Mouse (Mus musculus) embryonic facial prominence, embryonic 12.5 days (tissue): ENCODE data around the gene Ergic3. TPM values are rescaled to one million over a fixed set of nuclear protein-coding genes. Genes with fewer than 3 reads are reported as not detected.
A peak's percentile ranks its signal among the peaks of the same experiment; 100 is the strongest.

Experiments
- ATAC-seq: fragments of 200-750 bp; cut with Nextera tagmentation; 2 replicates; pipeline ENCODE4 v1.8.0; 2017; ENCODE audit not compliant: insufficient number of reproducible peaks, insufficient read depth, low FRiP score, low TSS enrichment
- H3K27ac ChIP-seq: fragments of 300-500 bp; sonication (generic); 2 replicates; pipeline ENCODE4 v1.5.1; 2016; ENCODE audit warnings: mild to moderate bottlenecking
- H3K27me3 ChIP-seq: fragments of 300-500 bp; sonication (generic); 2 replicates; pipeline ENCODE4 v1.6.1; 2016; ENCODE audit warnings: mild to moderate bottlenecking, moderate library complexity
- H3K36me3 ChIP-seq: fragments of 300-500 bp; sonication (generic); 2 replicates; pipeline ENCODE4 v1.6.1; 2016; ENCODE audit warnings: mild to moderate bottlenecking
- H3K4me1 ChIP-seq: fragments of 300-500 bp; sonication (generic); 2 replicates; pipeline ENCODE4 v1.6.1; 2016
- H3K4me2 ChIP-seq: fragments of 300-500 bp; sonication (generic); replicated peaks from 2 replicates; pipeline ENCODE4 v1.6.1; 2016; ENCODE audit warnings: mild to moderate bottlenecking, moderate library complexity
- H3K4me3 ChIP-seq: fragments of 300-500 bp; sonication (generic); 2 replicates; pipeline ENCODE4 v1.5.1; 2016; ENCODE audit warnings: mild to moderate bottlenecking
- H3K9ac ChIP-seq: fragments of 300-500 bp; sonication (generic); 2 replicates; pipeline ENCODE4 v1.6.1; 2016; ENCODE audit warnings: mild to moderate bottlenecking, moderate library complexity
- H3K9me3 ChIP-seq: fragments of 300-500 bp; sonication (generic); 2 replicates; pipeline ENCODE4 v1.6.1; 2016; ENCODE audit warnings: mild to moderate bottlenecking, moderate library complexity
- WGBS: fragments of 180-500 bp; shearing (Covaris S2); methylation state at CpG from one replicate; pipeline ENCODE4 v1.1.7; 2016; 5-methylcytosine and 5-hydroxymethylcytosine counted together
- polyA plus RNA-seq: library from polyadenylated mRNA; unstranded; fragments of >200 nt; fragmentation: Nextera tagmentation; extraction: Ambion mirVana; gene quantifications from 2 replicates; pipeline ENCODE4 v1.2.1, GENCODE M21; 2016

The Ergic3 gene
- 199 and 220 TPM in 2 replicates for polyA plus RNA-seq

DNA sequence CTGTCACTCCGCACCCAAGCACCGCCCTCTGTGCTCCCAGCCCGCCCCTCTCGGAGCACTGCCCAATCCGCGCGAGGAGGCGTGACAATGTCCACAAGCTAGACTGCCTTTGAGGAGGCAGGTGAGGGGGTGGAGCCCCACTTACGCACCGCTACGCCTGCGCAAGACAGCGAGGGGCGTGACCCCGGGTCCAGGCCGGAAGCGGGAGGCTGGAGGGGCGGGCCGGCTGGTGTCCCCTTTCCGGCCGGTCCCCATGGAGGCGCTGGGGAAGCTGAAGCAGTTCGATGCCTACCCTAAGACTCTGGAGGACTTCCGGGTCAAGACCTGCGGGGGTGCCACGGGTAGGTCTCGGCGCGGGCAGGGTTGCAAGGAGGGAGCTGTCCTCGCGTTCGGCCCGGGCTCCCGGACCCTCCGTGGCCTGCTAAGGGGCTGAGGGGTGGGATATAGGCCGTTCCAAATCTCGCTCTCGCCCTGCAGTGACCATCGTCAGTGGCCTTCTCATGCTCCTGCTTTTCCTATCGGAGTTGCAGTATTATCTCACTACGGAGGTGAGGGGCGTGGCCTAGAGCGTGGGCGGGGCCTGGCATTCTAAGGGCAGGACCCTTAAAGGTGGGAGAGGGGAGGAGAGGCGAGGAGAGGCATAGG is at the start of gene Ergic3, which contains the start of gene 6430550D23Rik:
Ergic3 (plus strand) TSS at position 158 of the 645 bp plus-strand sequence.
6430550D23Rik (minus strand) TSS at position 90 of the 645 bp plus-strand sequence.
- H3K27ac ChIP-seq = peak within 1 kb of the TSS; percentile 51
- peaks cover 31% of the 10 kb centered on the region for H3K36me3 ChIP-seq
- WGBS = under 1% methylated on average over 45 of the region's 45 CpGs
- peak; percentile 99 for ATAC-seq
- H3K4me1 ChIP-seq = peaks cover 6% of the 10 kb centered on the region
- peak within 1 kb of the TSS; percentile 52 for H3K4me2 ChIP-seq
- peak within 1 kb of the TSS; percentile 74 for H3K9ac ChIP-seq
- peak within 1 kb of the TSS; percentile 72 for H3K4me3 ChIP-seq
- H3K27me3 ChIP-seq = no peaks in the 10 kb centered on the region
- H3K9me3 ChIP-seq = no peaks in the 10 kb centered on the region

DNA sequence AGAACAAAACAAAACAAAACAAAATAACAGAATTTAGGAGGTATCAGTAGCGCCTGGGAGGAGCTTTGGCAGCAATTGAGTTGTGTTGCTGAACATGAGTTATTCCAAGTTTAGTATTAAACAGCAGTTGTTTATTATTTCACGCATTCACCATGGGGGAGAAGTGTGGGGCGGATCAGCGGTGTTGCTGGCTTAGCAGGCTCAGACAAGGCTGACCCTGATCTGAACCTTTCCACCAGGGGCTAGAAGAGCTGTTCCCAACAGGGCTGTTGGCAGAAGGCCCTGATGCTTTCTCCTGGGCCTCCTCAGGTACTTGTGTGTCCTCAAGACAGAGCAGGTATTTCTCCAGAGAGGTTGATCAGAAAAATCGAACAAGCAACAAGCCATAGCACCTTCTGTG is 47.9 kb upstream of the Ergic3 start:
- H3K36me3 ChIP-seq = peaks cover 31% of the 10 kb centered on the region
- H3K9me3 ChIP-seq = no peaks in the 10 kb centered on the region
- peaks cover 4% of the 10 kb centered on the region; the same call in 1 of the 2 replicates for H3K4me1 ChIP-seq
- WGBS = 88% methylated on average over 5 of the region's 5 CpGs
- no peak overlapping the region for H3K4me2 ChIP-seq
- no peak for ATAC-seq
- no peak overlapping the region for H3K9ac ChIP-seq
- H3K27ac ChIP-seq = no peak overlapping the region
- no peak overlapping the region for H3K4me3 ChIP-seq
- H3K27me3 ChIP-seq = 0 out of 2 replicates have a peak, but pooled peaks cover 2% of the 10 kb centered on the region

DNA sequence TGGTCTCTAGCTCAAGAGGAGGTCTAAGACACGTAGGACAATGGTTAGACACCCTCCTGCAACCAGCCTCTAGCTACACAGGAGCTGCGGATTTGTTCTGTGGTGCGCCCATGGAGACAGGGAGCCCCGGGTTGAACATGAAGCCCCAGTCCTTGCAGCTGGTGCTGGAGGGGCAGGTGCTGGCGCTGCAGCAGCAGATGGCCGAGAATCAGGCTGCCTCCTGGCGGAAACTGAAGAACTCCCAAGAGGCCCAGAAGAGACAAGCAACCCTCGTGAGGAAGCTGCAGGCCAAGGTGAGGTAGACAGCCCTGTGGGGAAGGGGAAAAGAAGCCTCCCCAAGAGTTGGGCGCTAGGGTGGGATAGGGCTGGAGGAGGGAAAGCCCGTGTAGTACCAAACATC is 46.0 kb upstream of the Ergic3 start:
- H3K4me3 ChIP-seq = no peak overlapping the region
- H3K27ac ChIP-seq = no peak overlapping the region
- peaks cover 4% of the 10 kb centered on the region; the same call in 1 of the 2 replicates for H3K4me1 ChIP-seq
- no peaks in the 10 kb centered on the region for H3K27me3 ChIP-seq
- no peaks in the 10 kb centered on the region for H3K9me3 ChIP-seq
- no peak overlapping the region for H3K4me2 ChIP-seq
- H3K9ac ChIP-seq = no peak overlapping the region
- no peak for ATAC-seq
- H3K36me3 ChIP-seq = peaks cover 48% of the 10 kb centered on the region
- WGBS = 78% methylated on average over 10 of the region's 10 CpGs

DNA sequence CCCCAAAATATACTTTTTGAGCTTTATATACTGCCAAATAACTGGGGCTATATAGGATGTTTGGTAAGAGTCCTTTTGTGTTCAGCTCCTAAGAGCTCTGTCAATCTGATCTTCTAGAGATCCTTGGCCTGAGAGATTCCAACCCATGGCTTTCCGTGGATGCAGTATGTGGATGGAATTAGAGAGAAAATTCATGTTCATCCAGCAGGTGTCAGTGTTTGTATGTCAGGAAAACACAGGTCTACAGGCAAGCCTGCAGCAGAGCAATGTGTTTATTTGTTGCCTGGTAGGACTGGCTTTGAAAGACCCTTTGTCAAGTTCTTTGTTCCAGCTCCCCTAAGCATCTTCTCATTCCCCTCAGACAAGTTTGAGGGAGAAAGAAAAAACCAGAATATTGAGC is 44.9 kb upstream of the Ergic3 start:
- Histone ChIP-seq H3K27me3 (no peaks in the 10 kb centered on the region), H3K36me3 (peaks cover 58% of the 10 kb centered on the region), H3K27ac (no peak overlapping the region), H3K4me2 (no peak overlapping the region), H3K9ac (no peak overlapping the region), H3K4me1 (no peaks in the 10 kb centered on the region), H3K4me3 (no peak overlapping the region), H3K9me3 (no peaks in the 10 kb centered on the region)
- no peak for ATAC-seq
- WGBS = 43% methylated on average over 1 of the region's 1 CpGs

DNA sequence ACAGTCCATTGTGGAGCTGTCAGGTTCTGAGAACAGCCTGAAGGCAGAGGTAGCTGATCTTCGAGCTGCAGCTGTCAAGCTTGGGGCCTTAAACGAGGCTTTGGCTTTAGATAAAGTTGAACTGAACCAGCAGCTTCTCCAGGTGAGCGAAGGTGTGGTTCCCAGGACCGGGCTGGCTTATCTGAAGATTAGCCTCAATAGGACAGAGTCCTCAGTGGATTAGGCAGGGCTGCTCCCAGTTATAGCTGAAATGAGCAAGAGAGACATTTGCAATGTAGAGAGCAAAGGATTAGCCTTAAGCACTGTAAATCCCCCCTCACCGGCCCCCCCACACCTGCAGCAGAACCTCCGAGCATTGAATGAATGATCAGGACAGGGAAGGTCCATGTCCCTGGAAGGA is 34.5 kb upstream of the Ergic3 start:
- H3K4me3 ChIP-seq = no peak overlapping the region
- H3K27ac ChIP-seq = no peak overlapping the region
- H3K27me3 ChIP-seq = no peaks in the 10 kb centered on the region
- H3K9me3 ChIP-seq = no peaks in the 10 kb centered on the region
- H3K4me2 ChIP-seq = no peak overlapping the region
- H3K36me3 ChIP-seq = peaks cover 91% of the 10 kb centered on the region
- WGBS = 85% methylated on average over 6 of the region's 6 CpGs
- no peaks in the 10 kb centered on the region for H3K4me1 ChIP-seq
- H3K9ac ChIP-seq = no peak overlapping the region
- no peak for ATAC-seq

DNA sequence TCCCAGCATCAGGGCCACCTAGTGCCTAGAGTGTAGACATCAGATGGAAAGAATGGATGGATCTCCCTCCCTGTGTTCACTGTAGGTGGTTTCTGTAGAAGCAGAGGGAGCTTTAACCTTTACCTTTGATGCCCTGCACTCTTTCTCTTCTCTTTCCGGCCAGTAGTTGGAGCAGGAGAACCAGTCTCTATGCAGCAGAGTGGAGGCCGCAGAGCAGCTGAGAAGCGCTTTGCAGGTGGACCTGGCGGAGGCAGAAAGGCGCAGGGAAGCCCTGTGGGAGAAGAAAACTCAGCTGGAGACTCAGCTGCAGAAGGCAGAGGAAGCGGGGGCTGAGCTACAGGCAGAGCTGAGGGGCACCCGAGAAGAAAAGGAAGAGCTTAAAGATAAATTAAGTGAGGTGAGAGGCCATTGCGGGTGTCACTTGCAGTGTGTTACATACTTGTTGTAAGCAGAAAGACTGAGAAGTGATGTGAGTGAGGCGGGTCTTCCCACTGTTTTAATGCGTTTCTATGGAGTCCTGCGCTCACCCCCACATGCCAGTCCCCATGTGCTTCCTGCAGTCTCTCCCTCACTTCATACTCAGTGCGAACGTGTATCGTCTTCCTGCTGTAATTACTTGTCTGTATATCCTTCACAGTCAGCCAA is 33.6 kb upstream of the Ergic3 start:
- no peak for ATAC-seq
- H3K9me3 ChIP-seq = no peaks in the 10 kb centered on the region
- no peak overlapping the region for H3K27ac ChIP-seq
- peaks cover 87% of the 10 kb centered on the region for H3K36me3 ChIP-seq
- no peak overlapping the region for H3K4me2 ChIP-seq
- H3K4me1 ChIP-seq = no peaks in the 10 kb centered on the region
- WGBS = 81% methylated on average over 14 of the region's 14 CpGs
- H3K9ac ChIP-seq = no peak overlapping the region; the same call in 1 of the 2 replicates
- H3K27me3 ChIP-seq = no peaks in the 10 kb centered on the region
- H3K4me3 ChIP-seq = no peak overlapping the region

DNA sequence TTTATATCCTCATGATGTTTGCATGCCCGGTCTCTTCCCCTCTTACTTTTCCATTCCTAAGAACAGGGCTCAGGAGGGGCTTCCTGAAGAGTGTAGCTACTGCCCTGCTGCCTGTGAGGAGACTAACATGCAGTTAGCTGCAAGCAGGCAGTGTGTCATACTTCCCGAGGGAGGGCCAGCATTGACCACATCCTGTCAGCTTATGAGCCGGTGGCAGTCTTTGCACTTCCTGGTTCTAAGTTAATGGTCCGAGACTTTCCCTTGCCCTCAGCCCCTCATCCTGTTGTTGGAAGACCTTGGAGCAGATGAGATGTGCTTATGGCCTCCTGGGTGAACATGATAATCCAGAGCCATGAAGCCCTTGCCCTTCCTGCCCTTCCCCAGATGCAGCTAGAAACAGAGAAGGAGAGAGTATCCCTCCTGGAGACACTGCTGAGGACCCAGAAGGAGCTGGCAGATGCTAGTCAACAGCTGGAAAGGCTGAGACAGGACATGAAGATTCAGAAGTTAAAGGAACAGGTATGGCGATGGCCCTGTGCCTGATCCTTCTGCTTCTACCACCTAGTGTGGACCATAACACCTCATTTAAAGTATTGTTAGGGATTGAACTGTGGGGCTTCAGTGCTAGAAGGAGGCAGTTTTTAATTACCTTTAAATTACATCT is 28.4 kb upstream of the Ergic3 start:
- 86% methylated on average over 5 of the region's 5 CpGs for WGBS
- Histone ChIP-seq H3K36me3 (peaks cover 87% of the 10 kb centered on the region), H3K4me2 (no peak overlapping the region), H3K4me1 (no peaks in the 10 kb centered on the region), H3K4me3 (no peak overlapping the region), H3K9ac (no peak overlapping the region), H3K27me3 (no peaks in the 10 kb centered on the region), H3K27ac (no peak overlapping the region), H3K9me3 (no peaks in the 10 kb centered on the region)
- ATAC-seq = no peak

DNA sequence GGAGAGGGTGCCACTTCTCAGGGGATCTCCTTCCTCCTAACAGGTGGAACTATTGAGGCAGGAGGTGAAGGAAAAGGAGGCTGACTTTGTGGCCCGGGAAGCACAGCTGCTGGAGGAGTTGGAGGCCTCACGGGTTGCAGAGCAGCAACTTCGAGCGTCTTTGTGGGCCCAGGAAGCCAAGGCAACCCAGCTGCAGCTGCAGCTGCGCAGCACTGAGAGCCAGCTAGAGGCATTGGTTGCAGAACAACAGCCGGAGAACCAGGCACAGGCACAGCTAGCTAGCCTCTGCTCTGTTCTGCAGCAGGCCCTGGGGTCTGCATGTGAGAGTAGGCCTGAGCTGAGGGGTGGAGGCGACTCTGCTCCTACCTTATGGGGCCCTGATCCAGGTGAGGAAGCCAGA is 22.1 kb upstream of the Ergic3 start:
- no peak for ATAC-seq
- Histone ChIP-seq H3K4me1 (no peaks in the 10 kb centered on the region), H3K9me3 (no peaks in the 10 kb centered on the region), H3K27ac (no peak overlapping the region), H3K27me3 (no peaks in the 10 kb centered on the region), H3K4me3 (no peak overlapping the region), H3K36me3 (peaks cover 97% of the 10 kb centered on the region), H3K9ac (no peak overlapping the region), H3K4me2 (no peak overlapping the region)
- 90% methylated on average over 7 of the region's 7 CpGs for WGBS

DNA sequence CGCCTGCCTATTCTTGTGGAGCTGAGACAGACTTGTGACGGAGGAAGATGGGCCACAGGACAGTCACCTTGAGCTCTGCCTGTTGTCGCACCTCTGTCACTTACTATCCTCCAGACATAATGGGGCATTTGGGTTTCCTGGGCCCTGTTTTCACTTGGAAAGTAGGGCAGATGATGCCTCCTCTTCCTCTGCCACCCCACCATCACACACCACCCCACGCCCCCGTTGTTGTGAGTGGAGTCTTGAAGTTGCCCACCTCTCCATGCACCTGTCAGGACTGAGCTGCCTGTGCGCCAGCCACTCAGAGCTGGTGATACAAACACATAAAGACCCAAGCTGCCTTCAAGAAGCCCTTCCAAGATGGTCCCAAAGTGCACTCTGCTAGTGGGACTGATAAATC is 20.7 kb upstream of the Ergic3 start:
- 97% methylated on average over 6 of the region's 6 CpGs for WGBS
- Histone ChIP-seq H3K4me1 (no peaks in the 10 kb centered on the region), H3K9ac (no peak overlapping the region), H3K4me3 (no peak overlapping the region), H3K9me3 (no peaks in the 10 kb centered on the region), H3K27ac (no peak overlapping the region), H3K36me3 (peaks cover 98% of the 10 kb centered on the region), H3K4me2 (no peak overlapping the region), H3K27me3 (no peaks in the 10 kb centered on the region)
- ATAC-seq = no peak

DNA sequence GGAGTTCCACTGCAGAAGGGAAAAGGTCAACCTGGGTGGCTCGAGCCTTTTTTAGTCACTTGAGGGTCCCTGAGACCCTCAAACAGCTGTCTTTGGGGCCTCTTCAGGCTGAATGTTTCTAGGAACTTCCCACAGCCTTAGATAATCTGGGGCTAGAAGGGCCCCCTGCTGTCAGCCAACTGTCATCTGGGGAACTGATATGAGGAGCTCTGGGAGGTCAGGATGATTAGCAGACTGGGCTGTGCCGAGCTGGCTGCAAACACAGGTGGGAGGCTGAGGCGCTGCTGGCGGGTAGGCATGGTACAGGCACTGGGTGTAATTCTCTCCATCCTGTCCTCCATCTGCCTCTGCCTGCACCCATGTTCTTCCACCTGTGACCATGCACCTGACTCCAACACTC is 18.8 kb upstream of the Ergic3 start:
- Histone ChIP-seq H3K27ac (no peak overlapping the region), H3K9me3 (no peaks in the 10 kb centered on the region), H3K4me1 (no peaks in the 10 kb centered on the region), H3K4me2 (no peak overlapping the region), H3K9ac (no peak overlapping the region), H3K27me3 (no peaks in the 10 kb centered on the region), H3K4me3 (no peak overlapping the region), H3K36me3 (peaks cover 100% of the 10 kb centered on the region)
- 74% methylated on average over 4 of the region's 4 CpGs for WGBS
- no peak for ATAC-seq

DNA sequence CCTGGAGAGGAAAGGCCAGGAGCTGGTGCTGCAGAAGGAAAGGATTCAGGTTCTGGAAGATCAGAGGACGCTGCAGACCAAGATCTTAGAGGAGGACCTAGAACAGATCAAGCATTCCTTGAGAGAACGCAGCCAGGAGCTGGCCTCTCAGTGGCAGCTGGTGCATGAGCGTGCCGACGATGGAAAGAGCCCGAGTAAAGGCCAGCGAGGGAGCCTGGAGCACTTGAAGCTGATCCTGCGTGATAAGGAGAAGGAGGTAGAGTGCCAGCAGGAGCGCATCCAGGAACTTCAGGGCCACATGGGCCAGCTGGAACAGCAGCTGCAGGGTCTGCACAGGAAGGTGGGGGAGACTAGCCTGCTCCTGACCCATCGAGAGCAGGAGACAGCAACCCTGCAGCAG is 16.7 kb upstream of the Ergic3 start:
- 95% methylated on average over 10 of the region's 10 CpGs for WGBS
- H3K27me3 ChIP-seq = no peaks in the 10 kb centered on the region
- no peak for ATAC-seq
- H3K27ac ChIP-seq = no peak overlapping the region
- H3K4me1 ChIP-seq = no peaks in the 10 kb centered on the region
- H3K9me3 ChIP-seq = no peaks in the 10 kb centered on the region
- H3K9ac ChIP-seq = no peak overlapping the region
- H3K4me3 ChIP-seq = no peak overlapping the region
- no peak overlapping the region for H3K4me2 ChIP-seq
- peaks cover 100% of the 10 kb centered on the region for H3K36me3 ChIP-seq

DNA sequence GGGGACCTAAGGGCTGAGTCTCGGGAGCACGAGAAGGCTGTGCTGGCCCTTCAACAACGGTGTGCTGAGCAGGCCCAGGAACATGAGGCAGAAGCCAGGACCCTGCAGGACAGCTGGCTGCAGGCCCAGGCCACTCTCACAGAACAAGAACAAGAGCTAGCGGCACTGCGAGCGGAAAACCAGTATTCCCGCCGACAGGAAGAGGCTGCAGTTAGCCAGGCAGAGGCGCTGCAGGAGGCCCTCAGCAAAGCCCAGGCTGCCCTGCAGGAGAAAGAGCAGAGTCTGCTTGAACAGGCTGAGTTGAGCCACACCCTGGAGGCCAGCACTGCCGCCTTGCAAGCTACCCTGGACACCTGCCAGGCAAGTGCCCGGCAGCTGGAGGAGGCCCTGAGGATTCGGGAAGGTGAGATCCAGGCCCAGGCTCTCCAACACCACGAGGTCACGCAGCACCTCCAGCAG is 16.0 kb upstream of the Ergic3 start:
- 85% methylated on average over 14 of the region's 14 CpGs for WGBS
- Histone ChIP-seq H3K9ac (no peak overlapping the region), H3K9me3 (no peaks in the 10 kb centered on the region), H3K4me2 (no peak overlapping the region), H3K27ac (no peak overlapping the region), H3K4me1 (no peaks in the 10 kb centered on the region), H3K36me3 (peaks cover 100% of the 10 kb centered on the region), H3K4me3 (no peak overlapping the region), H3K27me3 (no peaks in the 10 kb centered on the region)
- ATAC-seq = no peak
